Mouse (Mus musculus): ENCODE measurements at regions not wholly inside any gene's neighbourhood (a gene's known extent, or its start where the extent isn't known, plus 50 kb on each side); places are given as distances from the start of the nearest gene placed in this dataset.

DNA sequence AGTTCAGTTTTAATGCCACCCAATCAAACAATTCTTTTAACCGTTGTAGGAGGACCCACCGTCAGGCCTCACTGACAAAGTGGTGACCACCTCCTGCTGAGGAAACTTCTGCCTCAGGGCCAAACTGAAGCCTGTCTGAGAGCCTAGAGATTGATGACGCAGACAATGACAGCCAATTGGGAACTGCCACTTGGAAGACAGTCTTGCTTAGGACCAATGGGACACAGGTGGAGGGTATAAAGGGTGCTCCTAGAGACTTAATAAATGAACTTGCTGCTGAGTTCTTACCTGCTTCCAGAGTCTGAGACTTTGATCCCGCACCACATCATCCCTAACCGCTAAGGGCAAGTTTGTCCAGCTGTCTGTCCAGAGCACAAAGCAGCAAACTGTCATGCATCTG lies 80.0 kb downstream of the Tbx4 start:
- in situ Hi-C loops (cut with MboI, MseI) = no loop called here

- in situ Hi-C loops (cut with MboI, MseI) = no loop called here
Observed at GRCm38 (mm10) chr11:85970287-85970686, 84.1 kb downstream of the Tbx4 start.

- in situ Hi-C loops (cut with MboI, MseI) = no loop called here
Observed at GRCm38 (mm10) chr11:85972385-85972784, 86.2 kb downstream of the Tbx4 start.

- in situ Hi-C loops (cut with MboI, MseI) = no loop called here
Observed at GRCm38 (mm10) chr11:85973736-85974135, 87.5 kb downstream of the Tbx4 start.

GRCm38 (mm10) chr11:85976693-85977434 lies 90.6 kb downstream of the Tbx4 start:
- in situ Hi-C loops (cut with MboI, MseI) = no loop called here

- in situ Hi-C loops (cut with MboI, MseI) = no loop called here
Observed at GRCm38 (mm10) chr11:85980388-85980787, 94.2 kb downstream of the Tbx4 start.

DNA sequence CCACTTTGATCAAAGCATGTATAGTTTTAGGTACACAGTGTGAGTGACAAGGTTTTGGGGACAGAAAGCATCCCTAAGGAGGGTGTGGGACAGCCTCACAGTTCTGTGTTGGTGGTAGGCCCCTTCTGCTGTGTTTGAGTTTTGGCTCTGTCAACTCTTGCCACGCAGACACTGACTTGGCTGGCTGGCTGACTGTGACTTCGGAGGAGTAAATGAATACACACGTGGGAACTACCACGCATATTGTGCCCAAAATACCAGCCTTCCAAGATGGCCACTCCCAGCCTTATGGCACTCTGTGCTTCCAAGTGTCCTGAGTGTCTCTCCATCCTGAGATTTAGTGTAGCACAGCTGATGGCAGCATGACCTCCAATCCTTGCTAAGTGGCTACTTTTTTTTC lies 95.3 kb downstream of the Tbx4 start:
- in situ Hi-C loops (cut with MboI, MseI) = no loop called here

GRCm38 (mm10) chr11:85986338-85986737 lies 100.1 kb downstream of the Tbx4 start:
- in situ Hi-C loops (cut with MboI, MseI) = loop anchor here (5.0 kb wide), 1 partner anchor 134 kb away; the partner anchor contains the start of gene Gm11444

DNA sequence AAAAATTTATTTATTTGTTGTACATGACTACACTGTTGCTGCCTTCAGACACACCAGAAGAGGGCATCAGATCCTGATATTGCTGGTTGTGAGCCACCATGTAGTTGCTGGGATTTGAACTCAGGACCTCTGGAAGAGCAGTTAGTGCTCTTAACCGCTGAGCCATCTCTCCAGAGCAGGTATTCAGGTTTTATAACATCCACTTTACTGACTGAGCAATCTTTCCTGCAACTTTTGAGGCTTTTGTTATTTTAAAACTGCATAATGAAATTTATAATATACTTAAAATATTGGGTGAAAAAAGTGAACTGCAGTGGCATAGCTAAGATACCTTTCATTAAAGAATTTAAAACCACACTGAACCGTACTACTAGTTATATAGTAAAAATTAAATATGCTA lies 101.0 kb downstream of the Tbx4 start:
- in situ Hi-C loops (cut with MboI, MseI) = loop anchor here (5.0 kb wide), 1 partner anchor 135 kb away; the partner anchor contains the start of gene Gm11444

DNA sequence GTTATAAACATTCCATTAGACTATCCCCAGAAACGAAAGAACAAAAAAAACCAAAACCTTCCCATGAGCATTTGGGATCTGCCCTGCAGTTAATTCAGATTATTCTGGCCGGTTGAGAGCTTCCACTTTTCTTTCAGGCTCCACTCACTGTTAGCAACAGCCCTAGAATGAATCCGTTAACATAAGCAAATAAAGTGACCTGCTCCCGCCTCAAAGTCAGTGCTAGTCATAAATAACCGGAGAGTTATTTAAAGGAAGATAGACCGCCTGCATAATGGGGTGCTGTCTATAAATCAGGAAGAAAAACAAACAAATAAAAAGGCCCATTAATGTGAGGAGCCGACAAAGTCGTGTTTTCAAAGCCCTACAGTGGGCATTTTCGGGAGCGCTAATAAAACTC lies 103.3 kb downstream of the Tbx4 start:
- in situ Hi-C loops (cut with MboI, MseI) = loop anchor here (5.0 kb wide), 1 partner anchor 137 kb away; the partner anchor contains the start of gene Gm11444

DNA sequence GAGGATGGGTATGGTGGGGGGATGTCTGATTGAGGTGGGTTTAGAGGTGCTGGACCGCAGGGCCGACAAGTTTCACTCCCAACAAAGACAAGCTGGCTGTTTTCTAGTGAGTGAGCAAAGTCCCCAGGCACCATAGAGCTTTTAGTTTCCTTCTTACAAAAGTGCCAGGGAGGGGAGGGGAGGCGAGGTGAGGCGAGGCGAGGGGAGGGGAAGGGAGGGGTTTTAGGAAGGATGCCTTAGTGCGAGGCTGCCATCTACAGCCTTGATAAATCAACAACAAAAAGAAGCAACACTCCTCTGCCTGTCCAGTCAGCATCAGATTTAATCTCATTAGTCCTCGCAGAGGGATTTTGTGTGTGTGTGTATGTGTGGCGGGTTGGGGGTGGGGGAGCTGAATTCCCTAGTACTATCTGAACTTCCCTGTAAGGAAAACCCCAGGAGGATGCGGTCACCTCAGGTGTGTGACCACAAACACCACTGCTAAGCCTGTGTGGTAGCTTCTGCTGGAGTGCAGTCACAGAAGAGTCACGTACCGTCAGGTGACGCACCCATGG lies 103.8 kb downstream of the Tbx4 start:
- in situ Hi-C loops (cut with MboI, MseI) = loop anchor here (5.0 kb wide), 1 partner anchor 138 kb away; the partner anchor contains the start of gene Gm11444

GRCm38 (mm10) chr11:85995318-85996095 lies 109.3 kb downstream of the Tbx4 start:
- in situ Hi-C loops (cut with MboI, MseI) = no loop called here

DNA sequence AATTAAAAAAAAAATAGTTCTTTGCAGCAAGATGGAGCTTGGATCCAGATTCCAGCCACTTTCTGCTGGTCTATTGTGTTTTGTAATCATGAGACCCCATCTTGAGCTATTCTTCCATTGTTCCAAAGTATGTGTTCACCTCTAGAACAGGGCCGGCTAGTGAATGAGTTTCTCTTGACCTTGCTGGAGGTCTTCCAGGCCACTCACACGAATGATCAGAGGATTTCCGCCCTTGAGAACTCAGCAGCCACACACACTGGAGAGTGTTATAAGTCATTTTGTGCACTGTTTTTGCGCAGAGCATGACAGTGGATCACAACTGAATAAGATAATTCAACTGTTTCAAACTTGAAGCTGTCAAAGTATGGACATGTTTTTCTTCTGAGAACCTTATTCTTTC lies 110.5 kb downstream of the Tbx4 start:
- in situ Hi-C loops (cut with MboI, MseI) = no loop called here

DNA sequence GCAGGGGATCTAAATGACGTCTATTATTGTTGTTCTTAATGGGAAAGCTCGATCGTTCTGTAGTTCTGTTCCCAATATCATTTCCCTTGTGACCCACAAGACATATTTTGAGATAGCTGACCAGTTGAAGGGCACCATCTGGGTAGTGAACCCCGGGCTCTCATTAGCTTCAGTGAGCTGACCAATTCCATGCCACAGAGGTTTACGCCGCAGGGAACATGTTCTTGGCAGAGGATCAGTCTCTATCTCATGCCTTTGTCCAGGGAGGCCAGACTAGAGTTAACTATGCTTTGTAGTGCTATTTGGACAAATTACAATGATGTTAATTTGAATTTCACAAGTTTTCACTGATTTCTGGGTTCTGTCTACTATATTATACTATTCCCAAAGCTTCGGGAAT lies 117.1 kb downstream of the Tbx4 start:
- in situ Hi-C loops (cut with MboI, MseI) = no loop called here

- in situ Hi-C loops (cut with MboI, MseI) = no loop called here
Observed at GRCm38 (mm10) chr11:86005284-86005683, 119.1 kb downstream of the Tbx4 start.

GRCm38 (mm10) chr11:86005899-86006445 lies 119.8 kb downstream of the Tbx4 start:
- in situ Hi-C loops (cut with MboI, MseI) = no loop called here

- in situ Hi-C loops (cut with MboI, MseI) = no loop called here
Observed at GRCm38 (mm10) chr11:86006859-86007258, 120.6 kb downstream of the Tbx4 start.
